Mouse (Mus musculus): ENCODE data around the gene Rgmb. TPM values are rescaled to one million over a fixed set of nuclear protein-coding genes. Genes with fewer than 3 reads are reported as not detected.
A peak's percentile ranks its signal among the peaks of the same experiment; 100 is the strongest.

The Rgmb gene
- total and polyA plus RNA-seq, 2 experiments from 2014 or later: 7.2 to 15.7 TPM

DNA sequence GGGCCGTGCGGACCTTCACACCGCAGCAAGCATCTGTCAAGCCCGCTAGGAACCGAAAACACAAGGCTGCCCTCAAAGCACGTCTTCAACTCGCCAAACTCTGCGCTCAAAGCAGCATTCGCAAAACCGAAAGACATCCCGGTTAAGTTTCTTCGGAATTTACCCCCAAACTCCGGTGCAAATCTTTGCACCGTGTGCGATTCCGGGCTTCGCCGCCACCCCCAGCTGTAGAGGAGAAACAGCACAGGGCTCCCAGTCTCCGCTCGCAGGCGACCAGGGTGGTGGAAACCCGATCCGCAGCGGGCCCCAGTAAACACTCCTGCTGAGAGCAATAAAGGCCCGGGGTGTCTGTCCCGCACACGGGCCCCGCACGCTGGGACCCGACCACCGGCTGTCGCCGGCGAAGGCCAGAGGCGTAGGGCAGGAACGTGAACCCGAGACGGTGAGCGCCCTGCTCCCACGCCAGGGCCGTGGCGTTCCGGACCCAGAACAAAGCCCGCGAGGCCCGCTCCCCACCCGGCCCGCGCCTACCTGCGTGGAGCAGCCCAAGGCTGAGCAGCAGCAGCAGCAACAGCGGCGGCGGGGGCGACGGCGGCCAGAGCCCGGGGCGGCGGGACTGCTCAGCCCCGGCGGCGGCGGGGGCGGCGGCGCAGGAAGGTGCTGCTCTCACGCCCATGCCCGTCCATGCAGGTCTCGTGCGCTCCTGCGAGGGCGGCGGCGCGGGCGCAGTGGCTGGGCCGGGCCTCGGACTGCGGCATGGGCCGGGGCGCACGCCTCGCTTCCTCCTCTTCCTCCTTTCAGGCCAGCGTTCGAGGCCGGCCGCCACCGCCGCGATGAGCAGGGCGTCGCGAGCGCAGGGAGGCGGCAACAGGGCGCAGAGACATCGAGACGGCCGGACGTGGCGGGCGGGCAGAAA, 5.1 kb downstream of the Rgmb start:
- H3K4me1 ChIP-seq (ENCODE audit: control insufficient read depth, insufficient read depth): peaks cover 36% of the 10 kb centered on the region
- H3K4me2 ChIP-seq (ENCODE audit: low read depth, low read length): peak overlapping the region; percentile 97
- peak overlapping the region; percentile 83 for H3K9ac ChIP-seq (replicated peaks; ENCODE audit: low read depth, low read length)
- DNase-seq (ENCODE audit: low spot score) (no peak), ATAC-seq (ENCODE audit: insufficient read depth, low read depth) (peak; percentile 61)
- no peak for TF ChIP-seq CTCF (IDR thresholded peaks at IDR 0.05; ENCODE audit: low read depth)
- no peak for TF ChIP-seq EP300 (IDR thresholded peaks at IDR 0.05; ENCODE audit: low read depth)
- peak overlapping the region; percentile 94 for H3K4me3 ChIP-seq (ENCODE audit: low read depth, low read length)
- WGBS: 1% methylated on average over 76 of the region's 102 CpGs
- no peaks in the 10 kb centered on the region for H3K27me3 ChIP-seq (ENCODE audit: control insufficient read depth, insufficient read depth, low read length)
- H3K36me3 ChIP-seq (replicated peaks; ENCODE audit: control insufficient read depth, insufficient read depth, low read length): 0 out of 2 replicates have a peak, but pooled peaks cover under 1% of the 10 kb centered on the region
- H3K27ac ChIP-seq (ENCODE audit: low read depth): peak overlapping the region; percentile 88
- no peaks in the 10 kb centered on the region for H3K9me3 ChIP-seq (replicated peaks; ENCODE audit: control insufficient read depth, low read length)

DNA sequence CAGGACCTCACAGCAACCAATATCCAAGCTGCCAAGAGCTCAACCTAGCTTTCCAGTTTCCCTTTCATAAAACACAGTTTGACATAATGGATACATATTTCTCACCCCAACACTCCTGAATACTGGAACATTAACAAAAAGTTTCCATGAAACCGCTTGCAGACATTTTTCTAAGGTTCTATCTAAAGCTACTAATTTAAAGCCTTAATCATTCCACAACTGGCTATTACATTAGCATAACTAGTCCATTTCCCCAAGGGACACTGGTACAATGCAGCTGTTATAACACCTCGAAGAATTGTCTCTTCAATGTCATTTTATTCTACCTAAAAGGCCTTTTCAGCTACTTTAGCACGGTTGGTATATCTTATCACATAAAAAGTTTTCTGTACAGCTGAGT, 6.0 kb downstream of the Rgmb start:
- Histone ChIP-seq H3K9me3 (replicated peaks; ENCODE audit: control insufficient read depth, low read length) (no peaks in the 10 kb centered on the region), H3K4me2 (ENCODE audit: low read depth, low read length) (peak overlapping the region; percentile 97), H3K27me3 (ENCODE audit: control insufficient read depth, insufficient read depth, low read length) (no peaks in the 10 kb centered on the region), H3K27ac (ENCODE audit: low read depth) (peak overlapping the region; percentile 88; the same call in 1 of the 2 replicates), H3K4me3 (ENCODE audit: low read depth, low read length) (peak overlapping the region; percentile 94), H3K36me3 (replicated peaks; ENCODE audit: control insufficient read depth, insufficient read depth, low read length) (0 out of 2 replicates have a peak, but pooled peaks cover 3% of the 10 kb centered on the region), H3K4me1 (ENCODE audit: control insufficient read depth, insufficient read depth) (peaks cover 33% of the 10 kb centered on the region), H3K9ac (replicated peaks; ENCODE audit: low read depth, low read length) (peak overlapping the region; percentile 83)
- DNase-seq (ENCODE audit: low spot score): no peak
- TF ChIP-seq EP300 (IDR thresholded peaks at IDR 0.05; ENCODE audit: low read depth) (no peak), CTCF (IDR thresholded peaks at IDR 0.05; ENCODE audit: low read depth) (no peak)
- no peak for ATAC-seq (ENCODE audit: insufficient read depth, low read depth)
- 28% methylated on average over 3 of the region's 3 CpGs for WGBS

DNA sequence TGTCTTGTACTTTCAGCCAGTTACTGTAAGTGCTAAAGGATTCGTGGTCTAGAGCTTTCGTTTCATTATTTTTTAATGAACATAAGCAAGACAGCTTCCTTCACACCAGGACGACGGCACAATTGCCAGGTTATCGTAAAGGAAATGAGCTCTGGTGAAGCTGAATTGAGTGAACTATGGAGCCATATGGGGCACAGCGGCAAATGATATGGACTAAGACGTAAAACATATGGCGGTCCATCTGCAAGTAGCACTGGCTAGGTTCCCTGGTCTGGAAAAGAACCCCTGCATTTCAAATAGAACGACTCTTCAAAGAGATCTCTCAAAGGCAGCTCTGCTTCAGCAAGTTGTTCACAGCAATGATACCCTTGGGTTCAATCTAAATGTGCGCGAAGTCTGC, 6.5 kb downstream of the Rgmb start:
- Histone ChIP-seq H3K36me3 (replicated peaks; ENCODE audit: control insufficient read depth, insufficient read depth, low read length) (0 out of 2 replicates have a peak, but pooled peaks cover 3% of the 10 kb centered on the region), H3K27me3 (ENCODE audit: control insufficient read depth, insufficient read depth, low read length) (no peaks in the 10 kb centered on the region), H3K4me1 (ENCODE audit: control insufficient read depth, insufficient read depth) (peaks cover 33% of the 10 kb centered on the region), H3K9me3 (replicated peaks; ENCODE audit: control insufficient read depth, low read length) (no peaks in the 10 kb centered on the region), H3K9ac (replicated peaks; ENCODE audit: low read depth, low read length) (peak overlapping the region; percentile 12; the same call in 1 of the 2 replicates), H3K4me3 (ENCODE audit: low read depth, low read length) (peak overlapping the region; percentile 94), H3K27ac (ENCODE audit: low read depth) (peak overlapping the region; percentile 23; the same call in 1 of the 2 replicates), H3K4me2 (ENCODE audit: low read depth, low read length) (peak overlapping the region; percentile 97)
- WGBS: 59% methylated on average over 11 of the region's 11 CpGs
- ATAC-seq (ENCODE audit: insufficient read depth, low read depth) (no peak), DNase-seq (ENCODE audit: low spot score) (no peak)
- no peak for TF ChIP-seq EP300 (IDR thresholded peaks at IDR 0.05; ENCODE audit: low read depth)
- no peak for TF ChIP-seq CTCF (IDR thresholded peaks at IDR 0.05; ENCODE audit: low read depth)

DNA sequence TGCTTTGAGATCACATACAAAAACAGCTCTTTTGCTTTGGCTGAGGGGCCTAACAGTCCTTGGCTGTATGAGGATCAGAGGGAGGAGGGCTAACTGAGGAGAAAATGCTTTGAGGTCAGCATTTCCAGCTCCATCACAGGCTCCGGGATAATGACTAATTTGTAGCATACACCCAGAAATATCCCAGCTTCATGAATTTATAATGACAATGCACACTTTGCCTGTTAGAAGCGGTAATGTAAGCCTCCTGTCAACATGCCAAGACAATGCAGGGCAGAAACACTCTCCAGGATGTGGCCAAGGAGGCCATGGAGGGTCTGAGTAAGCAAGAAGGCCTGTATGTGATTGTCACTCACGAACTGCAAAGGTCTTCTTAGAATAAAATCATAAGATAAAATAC, 7.0 kb downstream of the Rgmb start:
- Histone ChIP-seq H3K9ac (replicated peaks; ENCODE audit: low read depth, low read length) (peak overlapping the region; percentile 12; the same call in 1 of the 2 replicates), H3K9me3 (replicated peaks; ENCODE audit: control insufficient read depth, low read length) (no peaks in the 10 kb centered on the region), H3K36me3 (replicated peaks; ENCODE audit: control insufficient read depth, insufficient read depth, low read length) (0 out of 2 replicates have a peak, but pooled peaks cover 3% of the 10 kb centered on the region), H3K4me2 (ENCODE audit: low read depth, low read length) (peak overlapping the region; percentile 97), H3K27me3 (ENCODE audit: control insufficient read depth, insufficient read depth, low read length) (no peaks in the 10 kb centered on the region), H3K4me1 (ENCODE audit: control insufficient read depth, insufficient read depth) (peaks cover 38% of the 10 kb centered on the region), H3K27ac (ENCODE audit: low read depth) (0 out of 2 replicates have a peak overlapping the region, but pooled peaks have one; percentile 23), H3K4me3 (ENCODE audit: low read depth, low read length) (peak overlapping the region; percentile 94)
- no peak for DNase-seq (ENCODE audit: low spot score)
- TF ChIP-seq EP300 (IDR thresholded peaks at IDR 0.05; ENCODE audit: low read depth) (no peak), CTCF (IDR thresholded peaks at IDR 0.05; ENCODE audit: low read depth) (no peak)
- no peak for ATAC-seq (ENCODE audit: insufficient read depth, low read depth)
- 40% methylated on average over 3 of the region's 3 CpGs for WGBS

DNA sequence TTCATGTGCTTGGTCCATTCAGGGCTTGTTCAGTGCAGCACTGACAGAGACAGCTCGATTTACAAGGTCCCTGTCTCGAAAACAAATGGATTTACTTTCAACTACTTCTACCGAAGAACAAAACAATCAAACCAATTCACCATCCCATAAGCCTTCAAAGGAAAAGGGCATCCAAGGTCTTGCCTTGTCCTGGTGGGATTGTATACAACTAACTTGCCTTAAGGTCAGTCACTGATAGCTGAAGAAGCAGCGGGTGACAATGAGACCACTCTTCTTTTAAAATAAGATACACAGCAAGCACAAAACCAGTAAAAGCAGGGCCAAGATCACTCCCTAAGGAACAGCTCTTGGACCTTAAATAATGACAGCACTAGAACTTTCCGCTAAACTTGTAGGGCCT, 7.6 kb downstream of the Rgmb start:
- Histone ChIP-seq H3K4me1 (ENCODE audit: control insufficient read depth, insufficient read depth) (peaks cover 38% of the 10 kb centered on the region), H3K4me2 (ENCODE audit: low read depth, low read length) (0 out of 2 replicates have a peak overlapping the region, but pooled peaks have one; percentile 1), H3K4me3 (ENCODE audit: low read depth, low read length) (no peak overlapping the region), H3K36me3 (replicated peaks; ENCODE audit: control insufficient read depth, insufficient read depth, low read length) (0 out of 2 replicates have a peak, but pooled peaks cover 3% of the 10 kb centered on the region), H3K27me3 (ENCODE audit: control insufficient read depth, insufficient read depth, low read length) (no peaks in the 10 kb centered on the region), H3K27ac (ENCODE audit: low read depth) (no peak overlapping the region), H3K9me3 (replicated peaks; ENCODE audit: control insufficient read depth, low read length) (no peaks in the 10 kb centered on the region), H3K9ac (replicated peaks; ENCODE audit: low read depth, low read length) (no peak overlapping the region)
- WGBS: 73% methylated on average over 5 of the region's 5 CpGs
- TF ChIP-seq CTCF (IDR thresholded peaks at IDR 0.05; ENCODE audit: low read depth) (no peak), EP300 (IDR thresholded peaks at IDR 0.05; ENCODE audit: low read depth) (no peak)
- DNase-seq (ENCODE audit: low spot score) (no peak), ATAC-seq (ENCODE audit: insufficient read depth, low read depth) (no peak)

All from heart, postnatal 0 days (tissue).